Mouse (Mus musculus) ES-CJ7 (cell line): ENCODE measurements at regions not wholly inside any gene's neighbourhood (a gene's known extent, or its start where the extent isn't known, plus 50 kb on each side); places are given as distances from the start of the nearest gene placed in this dataset.

Source experiments
- DNase-seq: peaks from one replicate; pipeline ENCODE4 v3.0.0; 2011; ENCODE audit warnings: low read depth, low spot score

DNA sequence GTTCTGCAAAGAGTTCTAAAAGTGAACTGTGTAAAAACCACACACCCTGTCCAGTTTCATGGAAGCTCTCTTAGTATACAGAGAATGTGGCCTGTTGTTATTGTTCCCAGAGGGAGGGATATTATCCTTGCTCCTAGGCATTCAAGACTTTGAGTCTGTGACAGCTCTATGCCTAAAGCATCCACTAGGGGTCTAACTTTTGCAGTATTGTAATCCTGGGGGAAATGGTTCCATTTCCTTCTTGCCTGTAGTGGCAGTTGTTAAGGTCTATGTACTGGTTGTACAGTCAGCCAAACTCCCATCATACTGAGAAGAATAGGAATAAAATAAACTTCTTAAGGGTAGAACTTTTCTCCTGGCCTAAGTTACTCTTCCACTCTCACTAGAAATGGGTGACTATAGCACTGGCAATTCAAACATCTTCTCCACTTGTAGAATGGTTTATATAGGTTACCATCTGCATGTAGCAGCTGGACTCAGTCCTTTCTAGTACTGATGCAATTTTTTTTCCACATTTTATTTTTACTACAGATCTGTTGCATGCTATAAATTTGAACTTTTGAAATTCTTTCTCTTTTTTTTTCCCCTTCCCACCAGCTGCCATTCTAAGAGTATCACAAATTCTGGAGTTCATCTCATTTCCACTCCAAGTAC lies 51.4 kb upstream of the Dpt start:
- peak; percentile 80 for DNase-seq

DNA sequence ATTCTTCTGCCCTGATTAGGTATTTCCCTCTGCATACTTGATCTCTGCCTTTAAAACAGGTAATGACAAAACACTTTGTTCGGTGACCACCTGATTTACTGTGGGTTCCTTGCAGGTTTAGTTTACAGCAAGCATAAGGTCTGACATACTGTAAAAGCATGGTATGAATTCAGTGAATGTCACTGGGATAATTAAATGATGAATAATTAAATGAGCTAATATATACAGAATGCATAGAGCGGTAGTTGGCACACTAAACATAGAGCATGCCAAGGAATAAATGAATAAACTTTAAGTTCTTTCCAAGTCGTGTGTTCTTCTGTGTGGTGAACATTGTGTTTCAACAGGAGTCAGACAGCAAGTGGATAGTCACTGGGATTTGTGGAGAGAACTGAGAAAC lies 51.9 kb upstream of the Dpt start:
- DNase-seq, result no peak

DNA sequence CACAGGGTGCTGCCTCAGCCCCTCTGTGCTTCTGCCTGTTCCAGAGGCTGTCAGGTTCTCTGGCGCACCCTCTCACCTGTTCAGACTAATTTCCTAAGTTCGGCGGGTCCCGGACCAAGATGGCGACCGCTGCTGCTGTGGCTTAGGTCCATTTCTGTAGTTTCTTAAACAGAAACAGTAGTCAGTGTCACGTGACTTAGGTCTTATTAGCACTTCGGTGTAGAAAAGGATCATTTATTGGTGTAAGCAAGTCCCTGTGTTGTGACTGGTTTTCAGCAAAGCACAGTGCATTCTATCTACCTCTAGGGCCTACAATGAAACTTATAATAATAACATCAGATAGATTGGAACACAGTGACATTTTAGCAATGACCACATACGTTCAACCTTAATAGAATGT lies 53.5 kb upstream of the Dpt start:
- peak; percentile 68 for DNase-seq

DNA sequence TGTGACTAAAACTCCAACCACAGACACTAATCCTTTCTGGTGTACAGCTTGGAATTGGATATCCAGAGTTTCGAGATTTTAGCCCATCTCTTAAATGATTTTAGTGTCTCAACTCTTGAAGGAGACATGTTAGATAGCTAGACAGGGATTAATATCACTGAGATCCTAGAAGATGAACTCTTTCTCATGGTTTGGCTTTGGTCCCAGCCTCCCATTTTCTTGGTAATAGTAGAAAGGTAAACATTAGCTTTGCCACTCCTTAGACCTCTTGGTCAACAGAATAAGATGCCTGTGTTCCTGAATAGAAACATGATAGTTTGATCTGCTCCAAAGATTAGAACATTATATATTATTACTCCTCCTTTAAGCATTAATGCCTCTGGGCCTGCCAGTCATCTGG lies 60.8 kb upstream of the Dpt start:
- no peak for DNase-seq

DNA sequence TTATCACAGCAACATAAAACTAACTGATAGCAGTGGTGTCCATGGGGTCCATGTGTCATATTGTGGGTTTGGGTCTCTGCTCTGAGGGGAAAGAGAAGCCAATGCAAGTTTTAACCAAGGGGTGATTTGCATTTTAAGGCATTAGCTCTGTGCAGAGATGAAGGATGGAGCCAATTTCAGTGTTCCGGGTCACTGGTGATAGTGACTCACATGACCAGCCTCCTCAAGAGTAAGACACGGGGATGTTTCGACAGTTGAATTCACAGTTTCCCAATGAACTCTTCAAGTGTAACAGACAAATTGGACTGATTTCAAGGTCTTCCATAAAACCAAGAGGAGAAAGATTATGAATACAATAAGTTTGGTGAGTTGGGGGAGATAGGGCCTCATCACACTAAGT lies 62.7 kb upstream of the Dpt start:
- no peak for DNase-seq

DNA sequence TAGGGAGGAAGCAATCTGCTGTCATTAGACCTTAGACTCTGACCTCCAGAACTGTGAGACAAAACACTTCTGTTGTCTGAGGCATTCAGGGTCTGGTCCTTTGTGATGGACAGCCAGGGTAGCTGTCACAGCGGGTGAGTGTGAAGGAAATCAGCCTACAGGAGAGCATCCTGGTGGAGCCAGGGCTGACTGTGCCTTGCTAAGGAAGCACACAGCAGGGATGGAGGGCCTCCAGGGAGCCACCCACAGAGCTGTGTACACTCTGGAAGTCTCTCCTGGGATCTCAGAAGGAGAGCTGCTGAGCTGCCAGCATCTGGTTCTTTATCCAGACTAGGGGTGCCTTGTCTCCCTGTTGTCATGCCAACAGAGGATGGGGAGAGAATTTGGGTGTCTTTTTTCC lies 74.4 kb upstream of the Dpt start:
- peak; percentile 84 for DNase-seq

DNA sequence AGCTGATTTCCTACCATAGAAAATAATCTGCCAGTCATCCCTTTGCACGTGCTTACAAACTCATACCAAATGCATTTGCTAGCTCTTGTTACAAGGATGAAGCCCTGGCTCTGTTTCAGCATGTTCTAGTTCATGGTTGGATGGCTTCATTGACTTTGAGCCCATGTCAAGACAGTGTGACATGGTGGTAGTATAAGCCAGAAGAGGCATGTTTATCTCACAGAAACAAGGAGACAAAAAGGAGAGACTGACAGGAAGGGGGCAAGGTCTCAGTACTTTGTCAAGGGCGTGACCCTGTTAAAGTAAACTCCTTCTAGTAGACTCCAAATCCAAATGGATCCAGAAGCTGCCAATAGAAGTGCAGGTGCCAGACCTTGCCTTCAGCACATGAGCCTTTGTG lies 81.5 kb upstream of the Dpt start:
- DNase-seq, result no peak

DNA sequence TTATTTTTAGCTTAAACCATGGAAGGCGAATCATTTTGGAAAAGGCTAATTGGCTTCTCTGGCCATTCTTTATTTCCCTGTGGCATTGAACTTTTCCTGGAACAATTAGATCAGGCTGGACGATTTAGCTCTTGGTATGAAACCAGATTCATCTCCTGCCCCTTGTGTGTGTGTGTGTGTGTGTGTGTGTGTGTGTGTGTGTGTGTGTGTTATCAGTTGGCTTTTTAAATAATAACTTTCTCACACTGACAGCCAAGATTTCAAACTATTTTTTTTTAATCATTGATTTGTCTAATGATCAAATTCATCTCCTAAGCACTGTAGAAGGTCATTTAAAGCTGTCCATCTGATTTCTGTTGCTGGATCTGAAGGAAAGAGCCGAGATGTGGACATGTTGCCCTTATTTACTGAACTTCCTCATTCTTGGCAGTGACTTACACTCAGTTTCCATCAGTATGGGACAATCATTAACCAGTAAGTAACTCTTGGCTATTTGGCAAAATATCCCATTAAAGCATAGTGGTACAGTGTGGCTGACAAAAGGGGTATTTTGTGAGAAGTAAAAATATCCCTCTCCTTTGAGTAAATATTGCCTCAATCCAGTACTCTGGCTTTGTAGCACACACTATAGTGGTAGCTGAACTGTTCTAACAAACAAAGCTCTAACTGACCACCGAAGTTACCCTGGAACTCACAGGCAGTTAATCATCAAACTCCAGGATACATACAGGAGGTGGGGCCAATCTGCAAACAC lies 82.5 kb upstream of the Dpt start:
- DNase-seq, result no peak

DNA sequence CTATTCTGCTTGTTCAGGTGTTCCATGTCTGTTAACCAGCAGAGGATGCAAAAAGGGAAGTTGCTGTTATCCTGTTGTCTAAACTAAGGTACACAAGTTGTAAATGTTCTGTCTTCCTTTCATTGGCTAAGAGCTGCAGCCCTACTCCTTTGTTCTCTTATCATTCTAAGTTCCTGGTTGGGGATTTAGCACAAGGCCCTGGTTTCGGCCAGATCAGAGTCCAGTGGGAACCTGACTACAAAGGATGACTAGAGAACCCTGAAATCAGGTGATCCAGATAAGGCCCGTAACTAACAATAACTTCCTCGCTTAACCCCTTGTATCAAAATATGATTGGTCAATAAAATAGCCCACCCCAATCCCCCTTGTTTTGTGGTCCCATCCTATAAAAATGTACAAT lies 83.9 kb upstream of the Dpt start:
- no peak for DNase-seq

DNA sequence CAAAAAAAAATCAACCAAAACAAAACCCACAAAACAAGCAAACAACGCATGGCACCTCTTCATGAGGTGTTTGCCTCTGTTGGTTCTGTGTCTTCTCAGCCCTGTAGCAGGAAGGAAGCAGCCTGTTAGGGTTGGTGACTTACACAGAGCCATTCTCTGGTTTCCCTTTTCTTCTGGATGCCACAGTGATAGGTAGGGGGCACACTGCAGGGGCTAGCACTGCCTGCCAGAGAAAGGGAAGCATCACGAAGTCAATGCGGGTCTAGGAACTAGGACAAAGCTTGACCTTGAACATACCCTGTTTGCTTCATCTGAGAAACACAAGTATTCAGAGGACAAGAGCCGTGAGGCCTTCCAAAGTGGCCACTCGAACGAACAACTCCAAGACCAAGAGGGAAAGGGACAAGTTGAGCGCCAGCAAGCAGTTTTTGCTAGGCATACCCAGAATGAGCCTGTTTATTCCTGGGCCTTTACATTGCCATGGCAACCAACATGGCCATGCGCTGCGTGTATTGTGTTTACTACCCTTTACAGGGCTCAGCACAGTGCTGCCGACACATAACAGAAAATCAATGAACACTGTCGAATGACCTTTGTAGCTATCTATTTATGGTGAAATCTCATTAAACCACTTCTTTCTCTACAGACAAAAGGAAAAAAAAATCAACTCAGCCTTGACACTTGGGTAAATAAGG lies 91.9 kb upstream of the Dpt start:
- DNase-seq, result peak; percentile 8

DNA sequence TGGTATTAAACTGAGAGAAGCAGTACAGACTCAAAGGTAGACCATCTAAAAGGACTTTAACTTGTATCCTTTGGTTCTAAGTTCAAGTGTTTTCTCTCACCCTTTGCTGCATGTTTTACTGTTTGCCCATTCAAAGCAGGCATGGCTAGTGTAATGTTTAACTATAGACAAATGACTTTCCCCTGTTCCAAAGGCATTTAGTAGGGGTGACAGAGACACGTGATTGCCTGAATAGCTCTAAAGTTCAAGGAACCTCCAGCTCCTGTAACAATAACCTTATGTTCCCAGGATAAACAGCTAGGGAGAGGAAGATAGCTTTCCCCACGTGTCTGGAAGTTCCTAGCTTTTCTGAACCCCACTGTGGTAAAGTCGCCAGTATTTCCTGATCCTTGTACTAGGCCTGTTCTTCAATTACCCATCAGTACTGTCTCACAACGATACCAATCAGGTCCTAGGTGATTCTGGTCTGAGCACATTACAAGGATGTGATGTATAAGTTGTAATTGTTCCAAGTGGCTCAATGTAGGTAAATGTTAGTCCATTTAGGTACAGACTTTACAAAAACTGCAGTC lies 92.8 kb upstream of the Dpt start:
- no peak for DNase-seq

DNA sequence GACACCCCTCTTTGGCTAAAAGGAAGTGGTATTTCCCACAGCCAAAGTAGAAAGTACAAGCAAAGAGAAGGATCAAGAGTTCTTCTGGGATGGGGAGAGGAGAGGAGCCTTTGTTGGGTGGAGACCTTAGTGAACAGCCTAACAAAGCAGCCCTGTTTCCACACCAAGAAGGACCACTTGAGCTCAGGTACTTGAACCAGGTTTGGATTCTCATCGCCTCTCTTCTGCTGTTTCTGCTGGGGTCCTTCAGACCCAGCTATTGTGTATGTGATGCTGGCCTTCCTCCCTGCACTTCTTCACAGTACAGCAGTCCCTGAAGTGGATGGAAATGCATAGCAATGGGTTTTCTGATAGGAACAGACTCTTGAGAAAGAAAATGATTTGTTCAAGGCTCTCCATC lies 106.4 kb upstream of the Dpt start:
- no peak for DNase-seq

DNA sequence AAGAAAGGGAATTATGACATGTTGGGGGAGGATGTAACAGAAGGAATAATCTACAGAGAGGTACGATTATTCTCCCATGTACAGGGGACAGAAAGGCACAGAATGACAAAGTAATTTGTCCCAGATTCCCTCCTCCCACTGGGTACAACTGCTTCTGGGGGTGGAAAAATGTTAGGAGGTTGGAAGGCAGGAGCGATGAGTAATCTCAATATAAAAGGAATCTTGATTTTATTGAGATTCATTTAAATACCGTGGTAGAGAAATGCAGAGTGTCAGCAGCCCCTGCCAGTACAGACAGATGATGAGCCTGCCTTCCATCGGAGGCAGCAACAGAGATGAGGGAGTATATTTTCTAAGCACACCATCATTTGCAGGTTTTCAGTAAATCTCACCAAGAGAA lies 107.1 kb upstream of the Dpt start:
- no peak for DNase-seq

DNA sequence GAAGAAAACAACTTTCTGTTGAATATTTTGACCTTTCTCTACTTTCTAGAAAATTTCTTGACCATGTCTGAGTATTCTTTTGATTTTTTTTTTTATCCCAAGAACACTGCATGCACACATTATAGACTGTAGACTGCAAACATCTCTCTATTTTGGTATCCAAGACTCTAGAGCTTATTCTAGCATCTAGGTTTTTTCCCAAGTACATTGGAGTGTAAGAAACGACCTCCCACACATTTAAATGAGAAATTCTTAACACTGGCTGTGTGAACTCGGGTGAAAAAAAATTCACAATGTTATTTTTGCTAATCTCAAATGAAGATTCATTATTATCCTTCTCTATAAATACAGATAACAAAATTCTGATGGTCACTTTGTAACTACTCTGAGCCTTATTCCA lies 112.0 kb upstream of the Dpt start:
- no peak for DNase-seq

DNA sequence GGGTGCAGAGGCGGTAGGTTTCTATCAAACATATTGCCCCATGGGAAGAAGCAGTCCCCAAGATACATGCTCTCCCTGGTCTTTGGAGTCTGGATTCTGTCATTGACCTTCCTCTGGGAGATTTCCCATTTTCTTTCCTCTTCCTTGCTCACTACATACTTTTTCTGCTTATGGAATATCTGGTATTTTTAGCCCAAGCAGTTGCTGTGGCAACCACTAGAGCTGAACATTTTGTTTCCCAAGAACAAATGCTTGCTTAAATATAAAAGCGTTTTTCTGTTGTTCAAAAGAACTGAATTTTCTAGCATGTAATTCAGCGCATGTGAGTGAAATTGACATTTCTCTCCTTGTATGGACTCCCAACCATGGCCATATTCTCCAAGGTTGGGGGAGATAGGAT lies 112.7 kb upstream of the Dpt start:
- no peak for DNase-seq

DNA sequence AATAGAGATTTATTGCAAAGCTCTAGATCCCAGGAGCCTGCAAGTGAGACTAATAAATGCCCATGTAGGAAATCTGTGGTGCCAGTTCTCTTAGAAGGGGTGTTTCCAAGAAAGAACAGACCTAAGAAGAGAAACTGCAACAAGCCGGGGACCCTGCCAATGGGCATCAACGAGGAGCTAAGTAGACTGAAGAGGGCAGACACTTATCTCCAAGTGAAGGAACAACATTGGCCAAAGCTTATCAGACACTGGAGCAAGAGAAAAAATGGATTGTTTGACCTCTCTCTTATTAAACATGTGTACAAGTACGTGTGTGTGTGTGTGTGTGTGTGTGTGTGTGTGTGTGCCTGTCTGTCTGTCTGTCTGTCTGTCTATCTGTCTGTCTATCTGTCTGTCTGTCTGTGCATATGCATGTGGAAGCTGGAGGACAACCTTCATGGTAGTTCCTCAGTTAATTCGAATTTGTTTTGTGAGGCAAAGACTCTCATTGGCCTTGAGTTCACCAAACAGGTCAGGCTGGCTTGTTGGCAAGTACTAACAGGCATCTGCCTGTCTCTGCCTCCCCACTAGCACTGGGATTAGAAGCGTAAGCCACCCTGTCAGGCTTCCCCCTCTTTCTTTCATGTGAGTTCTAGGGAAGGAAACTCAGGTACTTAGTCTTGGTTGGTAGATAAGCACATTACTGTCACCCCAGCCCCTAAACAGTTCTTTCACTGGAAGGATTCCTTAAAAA lies 113.4 kb upstream of the Dpt start:
- DNase-seq, result no peak

DNA sequence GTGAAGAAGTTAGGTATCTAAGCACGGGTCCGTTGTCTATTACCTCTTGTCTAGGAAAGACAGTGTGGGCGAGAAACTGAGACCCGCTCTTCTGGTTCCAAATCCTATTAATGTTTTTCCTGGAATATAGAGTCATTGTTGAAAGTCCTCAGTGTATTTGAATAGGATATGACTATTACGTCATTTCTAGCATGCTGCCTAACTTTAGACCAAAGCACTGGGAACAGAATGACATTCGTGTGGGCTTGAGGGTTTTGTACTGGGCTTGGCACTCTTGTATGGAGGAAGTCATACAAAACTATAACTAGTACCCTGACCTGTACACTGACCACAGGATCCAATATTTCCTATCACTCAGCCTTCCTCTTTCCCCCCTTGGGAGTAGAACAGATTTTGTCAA lies 114.0 kb upstream of the Dpt start:
- no peak for DNase-seq

DNA sequence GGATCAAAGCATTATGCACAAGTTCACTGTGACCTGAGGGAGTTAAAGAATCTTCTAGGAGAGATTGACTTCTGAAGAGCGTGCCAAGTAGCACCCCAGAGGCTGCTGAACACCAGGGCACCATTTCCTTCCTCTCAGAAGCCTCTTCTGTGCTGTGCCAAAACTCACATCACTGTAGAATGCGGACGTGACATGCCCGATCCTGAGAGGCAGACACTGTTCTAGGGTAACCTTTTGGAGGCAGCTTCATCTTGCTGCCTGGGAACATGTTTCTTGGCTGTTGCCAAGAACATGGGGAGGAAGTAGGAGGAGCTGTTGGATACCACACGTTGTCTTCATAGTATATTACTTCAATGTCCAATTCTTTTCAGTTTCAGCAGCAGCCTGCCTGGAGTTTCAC lies 114.9 kb upstream of the Dpt start:
- no peak for DNase-seq

DNA sequence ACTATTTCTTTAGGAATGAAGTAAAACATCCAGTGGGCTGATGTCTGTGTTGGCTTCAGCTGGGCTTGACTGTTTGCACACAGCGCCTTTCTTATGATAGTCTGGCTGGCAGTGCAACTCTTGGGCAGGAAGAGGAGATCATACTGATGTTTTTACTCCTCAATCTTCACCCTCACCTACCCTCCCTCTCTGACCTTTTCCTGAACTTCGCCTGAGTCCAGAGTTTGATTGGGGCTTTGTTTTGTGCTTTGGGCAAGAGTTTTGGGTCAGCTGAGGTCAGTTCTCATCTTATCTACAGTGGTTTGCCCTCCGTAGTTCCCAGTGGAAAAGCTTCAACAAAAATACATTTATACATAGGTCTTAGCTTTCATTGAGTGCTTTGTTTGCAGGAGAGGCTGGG lies 118.1 kb upstream of the Dpt start:
- no peak for DNase-seq

DNA sequence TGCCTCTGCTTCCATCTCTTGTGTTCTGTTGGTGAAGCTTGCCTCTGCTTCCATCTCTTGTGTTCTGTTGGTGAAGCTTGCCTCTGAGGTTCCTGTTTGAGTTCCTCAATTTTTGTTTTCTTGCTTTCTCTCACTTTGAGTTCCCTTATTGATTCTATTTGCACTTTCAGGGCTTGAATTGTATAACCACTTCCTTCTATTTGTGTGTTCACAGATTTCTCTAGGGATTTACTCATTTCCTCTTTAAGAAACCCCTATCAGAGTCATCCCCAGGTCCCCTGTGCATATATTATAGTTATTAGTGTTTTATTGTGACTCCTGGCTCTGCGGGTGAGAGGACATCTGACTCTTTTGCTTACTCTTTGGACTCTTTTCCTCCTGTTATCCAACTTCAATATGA lies 144.2 kb upstream of the Dpt start:
- no peak for DNase-seq

DNA sequence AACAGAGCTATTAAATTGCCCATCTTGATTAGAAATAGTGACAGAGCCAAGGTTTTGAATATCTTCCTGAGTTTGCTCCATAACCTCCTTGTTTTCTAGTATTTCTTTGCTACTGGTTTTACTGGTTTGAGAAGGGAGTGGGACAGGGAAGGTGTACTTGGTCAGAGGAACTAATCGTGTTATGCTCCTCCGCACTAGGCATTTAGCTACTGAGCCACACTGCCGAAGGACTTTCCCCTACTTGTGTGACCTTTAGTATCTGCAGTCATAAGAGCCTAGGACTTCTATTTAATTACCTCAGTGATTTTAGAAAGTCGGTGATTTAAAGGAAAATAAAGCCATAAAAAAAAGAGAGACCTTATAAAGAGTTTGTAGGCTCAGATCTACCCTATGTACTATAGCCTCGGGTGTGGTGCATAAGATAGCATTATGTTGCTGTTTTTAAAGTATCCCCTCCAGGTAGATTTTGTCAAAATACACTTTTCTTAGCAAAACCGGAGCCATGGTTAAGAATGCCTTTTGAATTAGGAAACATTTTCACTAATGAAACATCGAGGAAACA lies 158.5 kb upstream of the Dpt start:
- no peak for DNase-seq

DNA sequence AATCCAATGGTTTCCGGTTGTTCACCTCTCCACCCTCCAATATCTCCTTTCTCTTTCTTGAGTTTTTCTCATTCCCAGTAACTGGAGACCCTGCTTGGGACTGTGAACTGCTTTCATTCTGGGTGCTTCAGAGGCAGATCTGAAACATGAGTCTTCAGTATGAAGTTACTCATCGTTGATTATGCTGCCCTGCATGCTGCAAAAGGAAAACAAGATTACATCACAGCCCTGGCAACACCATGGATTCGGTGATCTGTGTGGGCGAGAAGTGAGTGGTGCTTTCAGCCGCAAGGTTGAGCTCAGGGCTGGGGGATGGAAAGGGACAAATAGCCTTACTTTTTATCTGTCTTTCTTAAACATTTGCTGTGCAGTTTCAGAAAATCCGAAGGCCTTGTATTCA lies 164.8 kb upstream of the Dpt start:
- DNase-seq, result no peak
